Mouse (Mus musculus) stomach, embryonic 16.5 days (tissue): ENCODE measurements around the gene Pla2g4e. TPM values are rescaled to one million over a fixed set of nuclear protein-coding genes. Genes with fewer than 3 reads are reported as not detected.

Experiments
- ATAC-seq: fragments of 200-750 bp; cut with Nextera tagmentation; 2 replicates; pipeline ENCODE4 v1.8.0; 2017; ENCODE audit warnings: moderate number of reproducible peaks, moderate TSS enrichment; ENCODE audit not compliant: insufficient read depth, low FRiP score
- H3K27ac ChIP-seq: fragments of 300-500 bp; sonication (generic); 2 replicates; pipeline ENCODE4 v1.5.1; 2014; ENCODE audit warnings: low read length
- H3K27me3 ChIP-seq: fragments of 300-500 bp; sonication (generic); 2 replicates; pipeline ENCODE4 v1.6.1; 2014; ENCODE audit warnings: low read length, control low read depth, mixed read lengths; ENCODE audit not compliant: control insufficient read depth, insufficient read depth
- H3K36me3 ChIP-seq: fragments of 300-500 bp; sonication (generic); 2 replicates; pipeline ENCODE4 v1.6.1; 2014; ENCODE audit warnings: low read length; ENCODE audit not compliant: control insufficient read depth, insufficient read depth
- H3K4me1 ChIP-seq: fragments of 300-500 bp; sonication (generic); 2 replicates; pipeline ENCODE4 v1.6.1; 2014; ENCODE audit warnings: low read length, control low read depth, mixed read lengths; ENCODE audit not compliant: control insufficient read depth, insufficient read depth
- H3K4me2 ChIP-seq: fragments of 300-500 bp; sonication (generic); 2 replicates; pipeline ENCODE4 v1.6.1; 2014; ENCODE audit warnings: low read depth, low read length, mixed read lengths
- H3K4me3 ChIP-seq: fragments of 300-500 bp; sonication (generic); replicated peaks from 2 replicates; pipeline ENCODE4 v1.5.1; 2014; ENCODE audit warnings: mild to moderate bottlenecking, low read length
- H3K9ac ChIP-seq: fragments of 300-500 bp; sonication (generic); 2 replicates; pipeline ENCODE4 v1.6.1; 2014; ENCODE audit warnings: low read length
- H3K9me3 ChIP-seq: fragments of 300-500 bp; sonication (generic); replicated peaks from 2 replicates; pipeline ENCODE4 v1.6.1; 2016; ENCODE audit warnings: low read length, control low read depth; ENCODE audit not compliant: control insufficient read depth
- WGBS: fragments of 180-500 bp; shearing (Covaris S2); extraction: QIAGEN DNeasy Blood & Tissue Kit; methylation state at CpG from one replicate; pipeline ENCODE4 v1.1.7; 2014; 5-methylcytosine and 5-hydroxymethylcytosine counted together
- polyA plus RNA-seq: library from polyadenylated mRNA; unstranded; fragments of >200 nt; fragmentation: Nextera tagmentation; extraction: Ambion mirVana; gene quantifications from 2 replicates; pipeline ENCODE4 v1.2.1, GENCODE M21; 2015

The Pla2g4e gene
- polyA plus RNA-seq, 1 experiment from 2014 or later, result 4.5 TPM

- H3K9ac ChIP-seq, result no peak overlapping the region
- no peaks in the 10 kb centered on the region for H3K27me3 ChIP-seq
- 0 out of 2 replicates have a peak, but pooled peaks cover 7% of the 10 kb centered on the region for H3K4me1 ChIP-seq
- 85% methylated on average over 1 of the region's 1 CpGs for WGBS
- H3K36me3 ChIP-seq, result no peaks in the 10 kb centered on the region
- no peak overlapping the region for H3K4me3 ChIP-seq
- no peak overlapping the region for H3K27ac ChIP-seq
- no peak overlapping the region for H3K4me2 ChIP-seq
- no peak for ATAC-seq
- no peaks in the 10 kb centered on the region for H3K9me3 ChIP-seq
Measured at GRCm38 (mm10) chr2:120141671-120142070, 103.5 kb downstream of the Pla2g4e start.

GRCm38 (mm10) chr2:120140326-120140725, 104.8 kb downstream of the Pla2g4e start:
- Histone ChIP-seq H3K27ac (no peak overlapping the region), H3K4me2 (no peak overlapping the region), H3K36me3 (0 out of 2 replicates have a peak, but pooled peaks cover 1% of the 10 kb centered on the region), H3K4me3 (no peak overlapping the region), H3K27me3 (no peaks in the 10 kb centered on the region), H3K9me3 (no peaks in the 10 kb centered on the region), H3K4me1 (0 out of 2 replicates have a peak, but pooled peaks cover 7% of the 10 kb centered on the region), H3K9ac (no peak overlapping the region)
- no peak for ATAC-seq
- WGBS, result 86% methylated on average over 5 of the region's 5 CpGs

- 87% methylated on average over 1 of the region's 1 CpGs for WGBS
- Histone ChIP-seq H3K27ac (no peak overlapping the region), H3K4me2 (no peak overlapping the region), H3K27me3 (no peaks in the 10 kb centered on the region), H3K4me1 (peaks cover 14% of the 10 kb centered on the region; the same call in 1 of the 2 replicates), H3K9ac (no peak overlapping the region), H3K36me3 (0 out of 2 replicates have a peak, but pooled peaks cover 2% of the 10 kb centered on the region), H3K4me3 (no peak overlapping the region), H3K9me3 (no peaks in the 10 kb centered on the region)
- ATAC-seq, result no peak
Measured at GRCm38 (mm10) chr2:120139091-120139490, 106.0 kb downstream of the Pla2g4e start.

- H3K4me2 ChIP-seq, result no peak overlapping the region
- no peaks in the 10 kb centered on the region for H3K9me3 ChIP-seq
- ATAC-seq, result no peak
- H3K36me3 ChIP-seq, result 0 out of 2 replicates have a peak, but pooled peaks cover 2% of the 10 kb centered on the region
- WGBS, result 65% methylated on average over 5 of the region's 5 CpGs
- no peak overlapping the region for H3K4me3 ChIP-seq
- no peak overlapping the region for H3K27ac ChIP-seq
- peaks cover 14% of the 10 kb centered on the region; the same call in 1 of the 2 replicates for H3K4me1 ChIP-seq
- H3K27me3 ChIP-seq, result no peaks in the 10 kb centered on the region
- no peak overlapping the region for H3K9ac ChIP-seq
Measured at GRCm38 (mm10) chr2:120137281-120137680, 107.9 kb downstream of the Pla2g4e start.

- Histone ChIP-seq H3K36me3 (0 out of 2 replicates have a peak, but pooled peaks cover 2% of the 10 kb centered on the region), H3K27ac (no peak overlapping the region; the same call in 1 of the 2 replicates), H3K4me1 (peaks cover 19% of the 10 kb centered on the region), H3K9ac (no peak overlapping the region; the same call in 1 of the 2 replicates), H3K9me3 (no peaks in the 10 kb centered on the region), H3K4me2 (no peak overlapping the region), H3K27me3 (no peaks in the 10 kb centered on the region), H3K4me3 (no peak overlapping the region)
- ATAC-seq, result no peak
Measured at GRCm38 (mm10) chr2:120134453-120135075, 110.6 kb downstream of the Pla2g4e start.

- Histone ChIP-seq H3K4me2 (no peak overlapping the region), H3K27ac (no peak overlapping the region), H3K9me3 (no peaks in the 10 kb centered on the region), H3K4me3 (no peak overlapping the region), H3K9ac (no peak overlapping the region), H3K27me3 (no peaks in the 10 kb centered on the region), H3K4me1 (peaks cover 32% of the 10 kb centered on the region), H3K36me3 (0 out of 2 replicates have a peak, but pooled peaks cover 2% of the 10 kb centered on the region)
- 48% methylated on average over 1 of the region's 1 CpGs for WGBS
- ATAC-seq, result no peak
Measured at GRCm38 (mm10) chr2:120131881-120132280, 113.3 kb downstream of the Pla2g4e start.

GRCm38 (mm10) chr2:120129252-120129908, 115.8 kb downstream of the Pla2g4e start:
- Histone ChIP-seq H3K4me2 (no peak overlapping the region), H3K27me3 (no peaks in the 10 kb centered on the region), H3K4me3 (no peak overlapping the region), H3K36me3 (no peaks in the 10 kb centered on the region), H3K4me1 (peaks cover 28% of the 10 kb centered on the region), H3K9me3 (no peaks in the 10 kb centered on the region), H3K9ac (no peak overlapping the region), H3K27ac (peak overlapping the region; percentile 84)
- no peak for ATAC-seq
- 42% methylated on average over 8 of the region's 8 CpGs for WGBS

GRCm38 (mm10) chr2:120128611-120129051, 116.5 kb downstream of the Pla2g4e start:
- peak; percentile 56; the same call in 1 of the 2 replicates for ATAC-seq
- Histone ChIP-seq H3K4me3 (no peak overlapping the region), H3K27me3 (no peaks in the 10 kb centered on the region), H3K4me2 (no peak overlapping the region), H3K9me3 (no peaks in the 10 kb centered on the region), H3K9ac (no peak overlapping the region), H3K36me3 (no peaks in the 10 kb centered on the region), H3K27ac (peak overlapping the region; percentile 84), H3K4me1 (peaks cover 32% of the 10 kb centered on the region)
- 60% methylated on average over 1 of the region's 1 CpGs for WGBS

GRCm38 (mm10) chr2:120128011-120128410, 117.1 kb downstream of the Pla2g4e start:
- no peak overlapping the region for H3K4me2 ChIP-seq
- peak overlapping the region; percentile 84 for H3K27ac ChIP-seq
- no peaks in the 10 kb centered on the region for H3K9me3 ChIP-seq
- no peak for ATAC-seq
- no peaks in the 10 kb centered on the region for H3K36me3 ChIP-seq
- H3K9ac ChIP-seq, result no peak overlapping the region
- H3K4me1 ChIP-seq, result peaks cover 32% of the 10 kb centered on the region
- H3K4me3 ChIP-seq, result no peak overlapping the region
- no peaks in the 10 kb centered on the region for H3K27me3 ChIP-seq
